Mouse (Mus musculus): ENCODE measurements around the gene Pum1. TPM values are rescaled to one million over a fixed set of nuclear protein-coding genes. Genes with fewer than 3 reads are reported as not detected.
"Not testable (repeated sequence)": the region's sequence is repeated elsewhere in the genome, so short reads cannot be mapped to it uniquely, and the experiment has no call there.

Gene Pum1
- total RNA-seq, 2 experiments from 2014 or later, result 122 to 125 TPM

- DNase-seq (ENCODE audit: low spot score in 2 of 2), result no peak
- Histone ChIP-seq H3K27ac (no peak overlapping the region), H3K4me3 (no peak overlapping the region)
- TF ChIP-seq CTCF (conservative IDR thresholded peaks at IDR 0.05), result no peak
Measured at GRCm38 (mm10) chr4:130657820-130658565, 5.1 kb upstream of the Pum1 start.

DNA sequence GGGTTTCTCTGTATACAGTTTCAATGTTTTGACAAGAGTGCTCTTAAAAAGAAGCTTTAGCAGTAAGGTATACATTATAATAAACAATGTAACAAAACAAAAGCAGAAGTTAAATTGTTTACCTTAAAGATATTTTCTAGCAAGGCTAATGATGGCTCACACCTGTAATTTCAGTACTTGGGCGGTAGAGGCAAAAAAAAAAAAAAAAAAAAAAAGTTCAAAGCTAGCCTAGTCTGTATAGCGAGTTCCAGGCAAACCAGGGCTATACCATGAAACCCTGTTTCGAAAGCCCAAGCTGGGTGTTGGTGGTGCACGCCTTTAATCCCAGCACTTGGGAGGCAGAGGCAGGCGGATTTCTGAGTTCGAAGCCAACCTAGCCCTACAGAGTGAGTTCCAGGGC, 3.7 kb upstream of the Pum1 start:
- DNase-seq (ENCODE audit: low spot score in 2 of 2), result no peak
- no peak overlapping the region for H3K27ac ChIP-seq
- TF ChIP-seq CTCF (conservative IDR thresholded peaks at IDR 0.05), result no peak
- no peak overlapping the region for H3K4me3 ChIP-seq

GRCm38 (mm10) chr4:130660106-130660505, 3.0 kb upstream of the Pum1 start:
- Histone ChIP-seq H3K27ac (no peak overlapping the region), H3K4me3 (no peak overlapping the region)
- no peak for TF ChIP-seq CTCF (conservative IDR thresholded peaks at IDR 0.05)
- no peak for DNase-seq (ENCODE audit: low spot score in 2 of 2)

GRCm38 (mm10) chr4:130661151-130661550, 2.0 kb upstream of the Pum1 start:
- H3K27ac ChIP-seq, result no peak overlapping the region
- TF ChIP-seq CTCF (conservative IDR thresholded peaks at IDR 0.05), result no peak
- no peak overlapping the region for H3K4me3 ChIP-seq
- DNase-seq (ENCODE audit: low spot score in 2 of 2), result no peak

DNA sequence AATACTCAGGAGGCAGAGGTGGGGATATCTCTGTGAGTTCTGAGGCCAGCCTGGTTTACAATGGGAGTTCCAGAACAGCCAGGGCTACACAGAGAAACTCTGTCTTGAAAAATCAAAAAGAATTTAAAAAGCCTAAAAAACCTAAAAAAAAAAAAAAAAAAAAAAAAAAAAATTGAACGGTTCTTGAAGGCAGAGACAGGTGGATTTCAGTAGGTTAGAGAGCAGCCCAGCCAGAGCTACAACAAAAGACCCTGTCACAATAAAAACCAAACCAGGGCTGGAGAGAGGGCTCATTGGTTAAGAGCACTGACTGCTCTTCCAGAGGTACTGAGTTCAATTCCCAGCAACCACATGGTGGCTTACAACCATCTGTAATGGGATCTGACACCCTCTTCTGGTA, 816 bp upstream of the Pum1 start:
- 0 out of 2 replicates have a peak, but pooled peaks have one; percentile 22 for TF ChIP-seq CTCF (conservative IDR thresholded peaks at IDR 0.05)
- not testable (repeated sequence) for DNase-seq (ENCODE audit: low spot score in 2 of 2); H3K4me3 ChIP-seq
- peak overlapping the region; percentile 97; the same call in 1 of the 2 replicates for H3K27ac ChIP-seq

- Histone ChIP-seq H3K4me3 (peak overlapping the region; percentile 82), H3K27ac (peak overlapping the region; percentile 97)
- no peak for TF ChIP-seq CTCF (conservative IDR thresholded peaks at IDR 0.05)
- peak in 1 of 2 experiments; percentile 20 for DNase-seq (ENCODE audit: low spot score in 2 of 2)
Measured at GRCm38 (mm10) chr4:130663810-130664401, 785 bp downstream of the Pum1 start.

GRCm38 (mm10) chr4:130664414-130665029, 1.4 kb downstream of the Pum1 start:
- peak overlapping the region; percentile 97 for H3K27ac ChIP-seq
- no peak for DNase-seq (ENCODE audit: low spot score in 2 of 2)
- TF ChIP-seq CTCF (conservative IDR thresholded peaks at IDR 0.05), result no peak

DNA sequence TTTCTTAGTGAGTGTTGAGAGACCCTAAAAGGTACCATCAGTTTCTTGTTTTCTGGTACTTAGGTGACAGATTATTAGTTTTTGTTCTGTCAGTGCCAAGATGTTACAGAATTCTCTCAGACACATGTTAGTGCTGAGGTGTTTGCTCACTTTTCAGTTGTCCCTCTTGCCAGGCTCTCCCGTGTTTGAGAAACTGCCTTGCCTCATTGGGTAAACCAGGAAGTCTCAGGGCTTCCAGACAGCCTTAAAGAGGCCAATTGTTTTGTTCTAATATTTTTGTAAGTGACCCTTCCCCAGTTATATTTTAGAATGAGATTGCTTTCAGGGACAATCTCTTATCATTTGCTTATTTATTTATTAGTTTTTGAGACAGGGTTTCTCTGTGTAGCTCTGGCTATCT, 2.1 kb downstream of the Pum1 start:
- Histone ChIP-seq H3K27ac (no peak overlapping the region), H3K4me3 (peak overlapping the region; percentile 82; the same call in 1 of the 2 replicates)
- no peak for DNase-seq (ENCODE audit: low spot score in 2 of 2)
- TF ChIP-seq CTCF (conservative IDR thresholded peaks at IDR 0.05), result no peak

More at GRCm38 (mm10) chr4:130664414-130665029, 1.4 kb downstream of the Pum1 start:
- H3K4me3 ChIP-seq, result peak overlapping the region; percentile 82

- no peak for DNase-seq (ENCODE audit: low spot score in 2 of 2)
- Histone ChIP-seq H3K4me3 (no peak overlapping the region), H3K27ac (no peak overlapping the region)
- no peak for TF ChIP-seq CTCF (conservative IDR thresholded peaks at IDR 0.05)
Measured at GRCm38 (mm10) chr4:130667686-130668085, 4.6 kb downstream of the Pum1 start.

DNA sequence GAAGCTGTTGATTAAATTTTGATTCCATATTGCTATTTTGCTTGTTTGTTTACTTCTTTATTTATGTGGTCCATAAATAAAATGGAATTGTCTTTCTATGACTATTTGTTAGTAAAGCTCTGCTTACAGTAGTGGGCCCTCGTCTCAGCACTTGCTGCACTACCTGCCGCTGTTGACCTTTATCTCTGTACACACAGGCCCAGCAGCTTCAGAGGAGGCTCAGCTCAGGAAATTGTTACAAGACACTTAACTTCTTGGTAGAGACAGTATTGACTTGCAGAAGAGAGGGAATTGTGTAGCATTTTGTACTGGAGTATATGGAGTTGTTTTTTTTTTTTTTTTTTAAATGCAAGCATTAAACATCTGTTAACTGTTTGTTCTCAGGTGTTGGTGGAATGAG, 5.4 kb downstream of the Pum1 start:
- no peak overlapping the region for H3K27ac ChIP-seq
- TF ChIP-seq CTCF (conservative IDR thresholded peaks at IDR 0.05), result no peak
- no peak overlapping the region for H3K4me3 ChIP-seq

GRCm38 (mm10) chr4:130668991-130669390, 5.9 kb downstream of the Pum1 start:
- no peak overlapping the region for H3K27ac ChIP-seq
- TF ChIP-seq CTCF (conservative IDR thresholded peaks at IDR 0.05), result no peak
- no peak overlapping the region; the same call in 1 of the 2 replicates for H3K4me3 ChIP-seq
- DNase-seq (ENCODE audit: low spot score in 2 of 2), result no peak

More for the DNA sequence above, 5.4 kb downstream of the Pum1 start:
- no peak for DNase-seq (ENCODE audit: low spot score in 2 of 2)

DNA sequence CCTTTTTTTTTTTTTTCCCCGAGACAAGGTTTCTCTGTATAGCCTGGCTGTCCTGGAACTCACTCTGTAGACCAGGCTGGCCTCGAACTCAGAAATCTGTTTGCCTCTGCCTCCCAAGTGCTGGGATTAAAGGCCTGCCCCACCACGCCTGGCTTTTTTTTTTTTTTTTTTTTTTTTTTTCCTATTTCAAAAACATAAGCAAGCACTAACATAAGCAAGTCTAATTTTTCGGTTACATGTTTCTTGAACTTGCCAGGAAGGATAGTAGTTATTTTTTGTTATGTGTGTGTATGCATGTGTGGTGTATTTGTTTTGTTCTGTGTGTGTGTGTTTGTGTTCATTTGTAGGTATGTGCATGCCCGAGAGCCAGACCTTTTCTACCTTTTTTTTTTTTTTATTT, 6.9 kb downstream of the Pum1 start:
- DNase-seq (ENCODE audit: low spot score in 2 of 2); H3K27ac ChIP-seq; H3K4me3 ChIP-seq: not testable (repeated sequence)

GRCm38 (mm10) chr4:130671079-130671845, 8.1 kb downstream of the Pum1 start:
- no peak for DNase-seq (ENCODE audit: low spot score in 2 of 2)
- TF ChIP-seq CTCF (conservative IDR thresholded peaks at IDR 0.05), result no peak
- Histone ChIP-seq H3K27ac (no peak overlapping the region), H3K4me3 (no peak overlapping the region)
